Mouse (Mus musculus): ENCODE results near the gene Mon1b. TPM values are rescaled to one million over a fixed set of nuclear protein-coding genes. Genes with fewer than 3 reads are reported as not detected.

Mon1b gene
- polyA plus RNA-seq, 1 experiment from 2014 or later, result 8.4 TPM

GRCm38 (mm10) chr8:113643479-113644210 is 8.3 kb downstream of the Mon1b start:
- H3K4me2 ChIP-seq (ENCODE audit: low read length), result no peak overlapping the region
- ATAC-seq (replicated peaks; ENCODE audit: low FRiP score, low TSS enrichment, low read depth), result no peak
- H3K4me3 ChIP-seq (ENCODE audit: low read depth, low read length), result no peak overlapping the region
- H3K27ac ChIP-seq (ENCODE audit: low read depth), result no peak overlapping the region
- H3K27me3 ChIP-seq (replicated peaks; ENCODE audit: control insufficient read depth, insufficient read depth, low read length), result no peaks in the 10 kb centered on the region
- peaks cover 43% of the 10 kb centered on the region for H3K36me3 ChIP-seq (ENCODE audit: control insufficient read depth, insufficient read depth, low read length)
- 80% methylated on average over 8 of the region's 8 CpGs for WGBS
- H3K4me1 ChIP-seq (replicated peaks; ENCODE audit: control insufficient read depth, insufficient read depth, low read length), result no peaks in the 10 kb centered on the region
- H3K9ac ChIP-seq (ENCODE audit: low read length), result no peak overlapping the region
- H3K9me3 ChIP-seq (ENCODE audit: control insufficient read depth, low read length), result no peaks in the 10 kb centered on the region
- no peak for DNase-seq (ENCODE audit: low spot score)

GRCm38 (mm10) chr8:113645220-113645619 is 9.8 kb downstream of the Mon1b start:
- Histone ChIP-seq H3K4me3 (ENCODE audit: low read depth, low read length) (no peak overlapping the region), H3K4me1 (replicated peaks; ENCODE audit: control insufficient read depth, insufficient read depth, low read length) (no peaks in the 10 kb centered on the region), H3K9ac (ENCODE audit: low read length) (no peak overlapping the region), H3K36me3 (ENCODE audit: control insufficient read depth, insufficient read depth, low read length) (peaks cover 27% of the 10 kb centered on the region), H3K9me3 (ENCODE audit: control insufficient read depth, low read length) (no peaks in the 10 kb centered on the region), H3K27ac (ENCODE audit: low read depth) (no peak overlapping the region), H3K27me3 (replicated peaks; ENCODE audit: control insufficient read depth, insufficient read depth, low read length) (no peaks in the 10 kb centered on the region), H3K4me2 (ENCODE audit: low read length) (no peak overlapping the region)
- 77% methylated on average over 5 of the region's 5 CpGs for WGBS
- DNase-seq (ENCODE audit: low spot score) (no peak), ATAC-seq (replicated peaks; ENCODE audit: low FRiP score, low TSS enrichment, low read depth) (no peak)

- Histone ChIP-seq H3K27ac (ENCODE audit: low read depth) (no peak overlapping the region), H3K4me1 (replicated peaks; ENCODE audit: control insufficient read depth, insufficient read depth, low read length) (no peaks in the 10 kb centered on the region), H3K4me2 (ENCODE audit: low read length) (no peak overlapping the region), H3K27me3 (replicated peaks; ENCODE audit: control insufficient read depth, insufficient read depth, low read length) (no peaks in the 10 kb centered on the region), H3K9me3 (ENCODE audit: control insufficient read depth, low read length) (no peaks in the 10 kb centered on the region), H3K9ac (ENCODE audit: low read length) (no peak overlapping the region), H3K4me3 (ENCODE audit: low read depth, low read length) (no peak overlapping the region), H3K36me3 (ENCODE audit: control insufficient read depth, insufficient read depth, low read length) (no peaks in the 10 kb centered on the region)
- 74% methylated on average over 12 of the region's 12 CpGs for WGBS
- ATAC-seq (replicated peaks; ENCODE audit: low FRiP score, low TSS enrichment, low read depth) (no peak), DNase-seq (ENCODE audit: low spot score) (no peak)
Observed at GRCm38 (mm10) chr8:113652450-113652849, 17.1 kb downstream of the Mon1b start.

GRCm38 (mm10) chr8:113653151-113653550 is 17.8 kb downstream of the Mon1b start:
- no peak for ATAC-seq (replicated peaks; ENCODE audit: low FRiP score, low TSS enrichment, low read depth)
- Histone ChIP-seq H3K27ac (ENCODE audit: low read depth) (no peak overlapping the region), H3K4me2 (ENCODE audit: low read length) (no peak overlapping the region), H3K9ac (ENCODE audit: low read length) (no peak overlapping the region), H3K9me3 (ENCODE audit: control insufficient read depth, low read length) (no peaks in the 10 kb centered on the region), H3K27me3 (replicated peaks; ENCODE audit: control insufficient read depth, insufficient read depth, low read length) (no peaks in the 10 kb centered on the region), H3K36me3 (ENCODE audit: control insufficient read depth, insufficient read depth, low read length) (no peaks in the 10 kb centered on the region), H3K4me3 (ENCODE audit: low read depth, low read length) (no peak overlapping the region), H3K4me1 (replicated peaks; ENCODE audit: control insufficient read depth, insufficient read depth, low read length) (no peaks in the 10 kb centered on the region)
- DNase-seq (ENCODE audit: low spot score), result no peak
- WGBS, result 44% methylated on average over 4 of the region's 4 CpGs

GRCm38 (mm10) chr8:113656154-113656553 is 20.8 kb downstream of the Mon1b start:
- DNase-seq (ENCODE audit: low spot score) (no peak), ATAC-seq (replicated peaks; ENCODE audit: low FRiP score, low TSS enrichment, low read depth) (no peak)
- Histone ChIP-seq H3K36me3 (ENCODE audit: control insufficient read depth, insufficient read depth, low read length) (no peaks in the 10 kb centered on the region), H3K4me1 (replicated peaks; ENCODE audit: control insufficient read depth, insufficient read depth, low read length) (no peaks in the 10 kb centered on the region), H3K9me3 (ENCODE audit: control insufficient read depth, low read length) (no peaks in the 10 kb centered on the region), H3K27ac (ENCODE audit: low read depth) (no peak overlapping the region), H3K4me3 (ENCODE audit: low read depth, low read length) (no peak overlapping the region), H3K4me2 (ENCODE audit: low read length) (no peak overlapping the region), H3K9ac (ENCODE audit: low read length) (no peak overlapping the region), H3K27me3 (replicated peaks; ENCODE audit: control insufficient read depth, insufficient read depth, low read length) (no peaks in the 10 kb centered on the region)
- WGBS, result 92% methylated on average over 5 of the region's 5 CpGs

GRCm38 (mm10) chr8:113656681-113657298 is 21.4 kb downstream of the Mon1b start:
- no peaks in the 10 kb centered on the region for H3K9me3 ChIP-seq (ENCODE audit: control insufficient read depth, low read length)
- no peak overlapping the region for H3K4me3 ChIP-seq (ENCODE audit: low read depth, low read length)
- no peak overlapping the region for H3K9ac ChIP-seq (ENCODE audit: low read length)
- 83% methylated on average over 11 of the region's 11 CpGs for WGBS
- H3K36me3 ChIP-seq (ENCODE audit: control insufficient read depth, insufficient read depth, low read length), result no peaks in the 10 kb centered on the region
- H3K4me1 ChIP-seq (replicated peaks; ENCODE audit: control insufficient read depth, insufficient read depth, low read length), result no peaks in the 10 kb centered on the region
- no peaks in the 10 kb centered on the region for H3K27me3 ChIP-seq (replicated peaks; ENCODE audit: control insufficient read depth, insufficient read depth, low read length)
- H3K4me2 ChIP-seq (ENCODE audit: low read length), result no peak overlapping the region
- DNase-seq (ENCODE audit: low spot score) (no peak), ATAC-seq (replicated peaks; ENCODE audit: low FRiP score, low TSS enrichment, low read depth) (no peak)
- H3K27ac ChIP-seq (ENCODE audit: low read depth), result no peak overlapping the region

GRCm38 (mm10) chr8:113660128-113660527 is 24.7 kb downstream of the Mon1b start:
- no peak overlapping the region for H3K9ac ChIP-seq (ENCODE audit: low read length)
- no peak overlapping the region for H3K4me2 ChIP-seq (ENCODE audit: low read length)
- DNase-seq (ENCODE audit: low spot score) (no peak), ATAC-seq (replicated peaks; ENCODE audit: low FRiP score, low TSS enrichment, low read depth) (no peak)
- H3K4me3 ChIP-seq (ENCODE audit: low read depth, low read length), result no peak overlapping the region
- H3K36me3 ChIP-seq (ENCODE audit: control insufficient read depth, insufficient read depth, low read length), result no peaks in the 10 kb centered on the region
- no peaks in the 10 kb centered on the region for H3K9me3 ChIP-seq (ENCODE audit: control insufficient read depth, low read length)
- H3K27me3 ChIP-seq (replicated peaks; ENCODE audit: control insufficient read depth, insufficient read depth, low read length), result no peaks in the 10 kb centered on the region
- H3K4me1 ChIP-seq (replicated peaks; ENCODE audit: control insufficient read depth, insufficient read depth, low read length), result no peaks in the 10 kb centered on the region
- 96% methylated on average over 1 of the region's 1 CpGs for WGBS
- H3K27ac ChIP-seq (ENCODE audit: low read depth), result no peak overlapping the region

GRCm38 (mm10) chr8:113664544-113664943 is 29.2 kb downstream of the Mon1b start:
- peak; percentile 84 for DNase-seq (ENCODE audit: low spot score)
- Histone ChIP-seq H3K4me2 (ENCODE audit: low read length) (no peak overlapping the region), H3K4me3 (ENCODE audit: low read depth, low read length) (no peak overlapping the region), H3K4me1 (replicated peaks; ENCODE audit: control insufficient read depth, insufficient read depth, low read length) (no peaks in the 10 kb centered on the region), H3K36me3 (ENCODE audit: control insufficient read depth, insufficient read depth, low read length) (no peaks in the 10 kb centered on the region), H3K27ac (ENCODE audit: low read depth) (no peak overlapping the region), H3K9ac (ENCODE audit: low read length) (no peak overlapping the region), H3K27me3 (replicated peaks; ENCODE audit: control insufficient read depth, insufficient read depth, low read length) (no peaks in the 10 kb centered on the region), H3K9me3 (ENCODE audit: control insufficient read depth, low read length) (no peaks in the 10 kb centered on the region)
- peak; percentile 76; the same call in 1 of the 2 replicates for ATAC-seq (replicated peaks; ENCODE audit: low FRiP score, low TSS enrichment, low read depth)
- WGBS, result 7% methylated on average over 2 of the region's 2 CpGs

- H3K9ac ChIP-seq (ENCODE audit: low read length), result no peak overlapping the region
- DNase-seq (ENCODE audit: low spot score) (no peak), ATAC-seq (replicated peaks; ENCODE audit: low FRiP score, low TSS enrichment, low read depth) (no peak)
- no peaks in the 10 kb centered on the region for H3K27me3 ChIP-seq (replicated peaks; ENCODE audit: control insufficient read depth, insufficient read depth, low read length)
- no peak overlapping the region for H3K4me2 ChIP-seq (ENCODE audit: low read length)
- no peak overlapping the region for H3K4me3 ChIP-seq (ENCODE audit: low read depth, low read length)
- no peaks in the 10 kb centered on the region for H3K36me3 ChIP-seq (ENCODE audit: control insufficient read depth, insufficient read depth, low read length)
- WGBS, result 69% methylated on average over 4 of the region's 4 CpGs
- no peaks in the 10 kb centered on the region for H3K9me3 ChIP-seq (ENCODE audit: control insufficient read depth, low read length)
- no peaks in the 10 kb centered on the region for H3K4me1 ChIP-seq (replicated peaks; ENCODE audit: control insufficient read depth, insufficient read depth, low read length)
- no peak overlapping the region for H3K27ac ChIP-seq (ENCODE audit: low read depth)
Observed at GRCm38 (mm10) chr8:113665036-113665435, 29.6 kb downstream of the Mon1b start.

All from intestine, embryonic 14.5 days (tissue).